Mouse (Mus musculus) left cerebral cortex, adult 11 months (tissue): ENCODE data around the gene Asb10.
"Not testable (repeated sequence)": the region's sequence is repeated elsewhere in the genome, so short reads cannot be mapped to it uniquely, and the experiment has no call there.

Experiments used
- DNase-seq: peaks from one replicate; pipeline ENCODE4 v3.0.0; 2022; ENCODE audit warnings: low spot score

Asb10 gene

GRCm38 (mm10) chr5:24540387-24541143, at the start of gene Asb10:
Gene Asb10 (minus strand): TSS chr5:24540978.
- DNase-seq, result no peak

- DNase-seq, result no peak
Observed at GRCm38 (mm10) chr5:24589511-24590500, 49.0 kb upstream of the Asb10 start.

GRCm38 (mm10) chr5:24587200-24587577, 46.4 kb upstream of the Asb10 start:
- DNase-seq, result no peak

- DNase-seq, result no peak
Observed at GRCm38 (mm10) chr5:24586547-24587199, 45.9 kb upstream of the Asb10 start, which contains the start of gene Chpf2. Gene Chpf2 (plus strand): TSS chr5:24586741.

- DNase-seq, result no peak
Observed at GRCm38 (mm10) chr5:24586106-24586505, 45.3 kb upstream of the Asb10 start.

- DNase-seq, result no peak
Observed at GRCm38 (mm10) chr5:24578109-24578963, 37.6 kb upstream of the Asb10 start.

- DNase-seq, result peak; percentile 100
Observed at GRCm38 (mm10) chr5:24577183-24577929, 36.6 kb upstream of the Asb10 start, which contains the start of gene Abcf2. Gene Abcf2 (minus strand): TSS chr5:24577467.

GRCm38 (mm10) chr5:24576801-24577182, 36.0 kb upstream of the Asb10 start:
- no peak for DNase-seq

GRCm38 (mm10) chr5:24575948-24576347, 35.2 kb upstream of the Asb10 start:
- DNase-seq, result no peak

- no peak for DNase-seq
Observed at GRCm38 (mm10) chr5:24556709-24557108, 15.9 kb upstream of the Asb10 start, which contains the start of gene 4931409K22Rik. Gene 4931409K22Rik (minus strand): TSS chr5:24556809.

- not testable (repeated sequence) for DNase-seq
Observed at GRCm38 (mm10) chr5:24555335-24555734, 14.6 kb upstream of the Asb10 start.

- no peak for DNase-seq
Observed at GRCm38 (mm10) chr5:24553621-24554244, 13.0 kb upstream of the Asb10 start.

GRCm38 (mm10) chr5:24551317-24551688, 10.5 kb upstream of the Asb10 start:
- DNase-seq, result no peak

- DNase-seq, result no peak
Observed at GRCm38 (mm10) chr5:24550598-24551316, 10.0 kb upstream of the Asb10 start.

GRCm38 (mm10) chr5:24542643-24543042, 1.9 kb upstream of the Asb10 start:
- no peak for DNase-seq

- DNase-seq, result no peak
Observed at GRCm38 (mm10) chr5:24541144-24541569, 379 bp upstream of the Asb10 start.

- no peak for DNase-seq
Observed at GRCm38 (mm10) chr5:24539571-24540296, 1.0 kb downstream of the Asb10 start.

GRCm38 (mm10) chr5:24537618-24538017, 3.2 kb downstream of the Asb10 start:
- no peak for DNase-seq

- no peak for DNase-seq
Observed at GRCm38 (mm10) chr5:24536511-24536910, 4.3 kb downstream of the Asb10 start.
